Mouse (Mus musculus) bone marrow, adult 2 months (tissue): ENCODE results near the gene Mpv17l2. TPM values are rescaled to one million over a fixed set of nuclear protein-coding genes. Genes with fewer than 3 reads are reported as not detected.

Experiments used
- H3K27ac ChIP-seq: fragments of 200-500 bp; 2 replicates; pipeline ENCODE4 v1.5.1; 2012; ENCODE audit warnings: low read depth, mild to moderate bottlenecking, control low read depth, inconsistent platforms, low read length; ENCODE audit not compliant: control insufficient read depth, poor library complexity, insufficient read depth
- H3K4me1 ChIP-seq: fragments of 200-500 bp; 2 replicates; pipeline ENCODE4 v1.6.1; 2011; ENCODE audit warnings: low read length; ENCODE audit not compliant: control insufficient read depth, insufficient read depth
- H3K4me3 ChIP-seq: fragments of 200-500 bp; replicated peaks from 2 replicates; pipeline ENCODE3; 2011; ENCODE audit warnings: mild to moderate bottlenecking, low read depth, low read length, control low read depth; ENCODE audit not compliant: control insufficient read depth
- CTCF ChIP-seq: fragments of 200-500 bp; IDR thresholded peaks from 2 replicates; pipeline ENCODE4 v1.5.1; 2011; ENCODE audit warnings: low read length, control low read depth; ENCODE audit not compliant: control insufficient read depth, insufficient read depth
- POLR2A ChIP-seq: fragments of 200-500 bp; IDR thresholded peaks from 2 replicates; pipeline ENCODE4 v1.6.1; 2011; ENCODE audit warnings: low read depth, mild to moderate bottlenecking, control low read depth, low read length, borderline replicate concordance; ENCODE audit not compliant: control insufficient read depth
- WGBS: fragments of 180-500 bp; shearing (Covaris S2); methylation state at CpG from one replicate; pipeline ENCODE4 v1.1.7; 2018; 5-methylcytosine and 5-hydroxymethylcytosine counted together
- polyA plus RNA-seq: library from polyadenylated mRNA; stranded (reverse); fragments of >200 nt; gene quantifications from 2 replicates; pipeline ENCODE4 v1.2.4, GENCODE M21; 2011; ENCODE audit warnings: low replicate concordance; ENCODE audit not compliant: missing spikeins, insufficient read depth, insufficient read length

The Mpv17l2 gene
- polyA plus RNA-seq, 1 experiment, result 15.1 TPM

- H3K4me1 ChIP-seq, result peaks cover 11% of the 10 kb centered on the region
- peak; percentile 21; the same call in 1 of the 2 replicates for TF ChIP-seq POLR2A
- TF ChIP-seq CTCF, result 0 out of 2 replicates have a peak, but pooled peaks have one; percentile 0
- 88% methylated on average over 13 of the region's 13 CpGs for WGBS
Observed at GRCm38 (mm10) chr8:70772075-70772474, 11.3 kb upstream of the Mpv17l2 start.

DNA sequence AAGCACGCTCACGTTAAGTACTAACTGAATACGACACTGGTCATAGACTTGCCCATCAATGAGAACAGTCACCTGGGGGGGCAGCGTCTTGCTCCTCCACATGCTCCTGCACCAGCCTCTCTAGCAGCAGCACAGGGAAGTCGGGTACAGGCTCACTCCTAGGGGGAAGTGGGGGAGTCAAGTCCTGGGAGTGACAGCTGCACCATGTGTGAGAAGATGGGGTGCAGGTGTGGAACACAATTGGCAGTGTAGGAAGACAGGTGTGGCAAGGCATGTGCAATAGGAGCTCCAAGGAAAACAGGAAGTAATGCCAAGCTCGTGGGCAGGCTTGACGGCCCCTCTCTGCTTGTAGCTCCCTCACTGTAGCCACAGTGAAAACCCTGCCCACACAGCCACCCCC is 10.5 kb upstream of the Mpv17l2 start:
- Histone ChIP-seq H3K27ac (no peak overlapping the region), H3K4me1 (peaks cover 16% of the 10 kb centered on the region), H3K4me3 (no peak overlapping the region)
- WGBS, result 60% methylated on average over 7 of the region's 7 CpGs
- TF ChIP-seq CTCF (no peak), POLR2A (no peak)

More at GRCm38 (mm10) chr8:70772075-70772474, 11.3 kb upstream of the Mpv17l2 start:
- Histone ChIP-seq H3K27ac (no peak overlapping the region; the same call in 1 of the 2 replicates), H3K4me3 (no peak overlapping the region)

GRCm38 (mm10) chr8:70770748-70771147 is 10.0 kb upstream of the Mpv17l2 start:
- TF ChIP-seq CTCF (no peak), POLR2A (no peak)
- H3K27ac ChIP-seq, result no peak overlapping the region
- H3K4me1 ChIP-seq, result peaks cover 19% of the 10 kb centered on the region
- WGBS, result 91% methylated on average over 13 of the region's 13 CpGs
- no peak overlapping the region for H3K4me3 ChIP-seq

DNA sequence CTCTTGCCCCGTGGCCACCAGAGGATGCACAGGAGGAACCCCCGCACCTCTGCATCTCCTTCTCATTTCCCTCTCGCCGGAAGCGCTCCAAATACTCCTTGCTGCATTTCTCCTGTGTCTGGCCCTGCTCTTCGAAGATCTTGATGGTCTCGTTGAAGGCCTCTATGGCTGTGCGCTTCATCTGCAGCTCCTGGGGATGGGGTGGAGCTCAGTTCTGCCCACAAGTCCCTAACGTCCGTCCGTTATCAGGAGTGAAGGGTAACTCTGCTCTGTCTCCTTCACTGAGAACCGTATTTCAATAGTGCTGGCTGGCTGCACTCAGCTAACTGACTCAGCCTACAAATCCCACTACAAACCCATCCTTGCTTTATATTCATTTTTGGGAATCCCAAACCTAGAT is 9.1 kb upstream of the Mpv17l2 start:
- TF ChIP-seq POLR2A (no peak), CTCF (no peak)
- no peak overlapping the region for H3K4me3 ChIP-seq
- WGBS, result 70% methylated on average over 12 of the region's 12 CpGs
- H3K27ac ChIP-seq, result no peak overlapping the region; the same call in 1 of the 2 replicates
- peaks cover 21% of the 10 kb centered on the region for H3K4me1 ChIP-seq

GRCm38 (mm10) chr8:70769359-70769758 is 8.6 kb upstream of the Mpv17l2 start:
- WGBS, result 4% methylated on average over 26 of the region's 26 CpGs
- Histone ChIP-seq H3K27ac (no peak overlapping the region; the same call in 1 of the 2 replicates), H3K4me1 (peaks cover 26% of the 10 kb centered on the region), H3K4me3 (no peak overlapping the region)
- TF ChIP-seq CTCF (peak; percentile 100), POLR2A (peak; percentile 33; the same call in 1 of the 2 replicates)

GRCm38 (mm10) chr8:70768956-70769355 is 8.2 kb upstream of the Mpv17l2 start:
- Histone ChIP-seq H3K4me1 (peaks cover 24% of the 10 kb centered on the region), H3K4me3 (no peak overlapping the region), H3K27ac (peak overlapping the region; percentile 74)
- no peak for TF ChIP-seq CTCF
- no peak for TF ChIP-seq POLR2A
- WGBS, result 73% methylated on average over 16 of the region's 16 CpGs

- 73% methylated on average over 32 of the region's 32 CpGs for WGBS
- H3K4me3 ChIP-seq, result no peak overlapping the region
- TF ChIP-seq CTCF, result no peak
- no peak for TF ChIP-seq POLR2A
- H3K27ac ChIP-seq, result peak overlapping the region; percentile 75
- H3K4me1 ChIP-seq, result peaks cover 25% of the 10 kb centered on the region
Observed at GRCm38 (mm10) chr8:70768231-70768776, 7.6 kb upstream of the Mpv17l2 start.

GRCm38 (mm10) chr8:70767503-70767902 is 6.8 kb upstream of the Mpv17l2 start:
- 83% methylated on average over 6 of the region's 6 CpGs for WGBS

More at GRCm38 (mm10) chr8:70767503-70767902, 6.8 kb upstream of the Mpv17l2 start:
- peaks cover 25% of the 10 kb centered on the region for H3K4me1 ChIP-seq
- peak overlapping the region; percentile 75 for H3K27ac ChIP-seq
- no peak overlapping the region for H3K4me3 ChIP-seq
- TF ChIP-seq CTCF, result no peak
- no peak for TF ChIP-seq POLR2A
